Mouse (Mus musculus) mature B cell (primary cell): ENCODE results near the gene Fggy.

ENCODE experiments used
- in situ Hi-C: fragments of 300-500 bp; cut with MboI; formaldehyde crosslinking; loops from 2 replicates; pipeline ENCODE4 v1.14.3; 2019

Gene Fggy

GRCm38 (mm10) chr4:95729142-95729826 is 172.0 kb downstream of the Fggy start:
- in situ Hi-C loops: no loop called here

GRCm38 (mm10) chr4:95731110-95731509 is 173.8 kb downstream of the Fggy start:
- in situ Hi-C loops: no loop called here

GRCm38 (mm10) chr4:95733397-95734249 is 176.3 kb downstream of the Fggy start:
- in situ Hi-C loops: no loop called here

DNA sequence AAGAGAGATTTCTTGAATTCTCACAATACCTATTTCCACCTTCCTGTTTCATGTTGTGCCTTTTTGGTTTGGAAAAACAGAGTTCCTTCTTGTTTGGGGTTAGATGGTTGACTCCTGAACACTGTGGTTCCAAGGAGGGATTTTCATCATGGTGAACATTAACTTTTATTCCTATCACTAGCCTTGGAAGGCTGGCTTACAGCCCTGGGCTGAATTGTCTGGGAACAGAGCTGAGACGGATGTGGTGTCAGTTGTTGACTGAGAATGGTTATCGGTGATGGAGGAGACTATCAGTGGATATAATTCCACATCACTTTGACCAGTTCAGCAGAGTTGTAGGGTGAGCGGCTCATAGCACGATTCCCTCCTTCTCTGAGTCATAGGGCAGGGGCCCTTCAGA is 178.7 kb downstream of the Fggy start:
- in situ Hi-C loops: no loop called here

DNA sequence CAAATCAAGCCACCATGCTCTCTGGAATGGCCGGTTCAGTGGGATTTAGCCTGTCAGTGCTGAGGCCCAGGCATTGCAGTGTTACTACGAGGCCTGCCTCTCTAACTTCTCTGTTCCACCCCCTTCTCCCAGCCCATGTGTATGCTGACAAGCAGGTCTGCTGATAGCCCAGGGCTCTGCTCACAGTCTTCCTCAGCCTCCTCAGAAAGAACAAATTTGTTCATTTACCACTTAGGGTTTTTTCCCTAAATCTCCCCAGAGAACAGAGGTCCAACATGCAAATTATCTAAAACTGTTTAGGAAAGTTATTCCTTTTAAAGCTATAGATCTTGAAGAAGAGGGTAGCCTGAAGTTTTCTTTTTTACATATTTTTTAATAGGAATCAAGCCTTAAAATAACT is 179.4 kb downstream of the Fggy start:
- in situ Hi-C loops: no loop called here

DNA sequence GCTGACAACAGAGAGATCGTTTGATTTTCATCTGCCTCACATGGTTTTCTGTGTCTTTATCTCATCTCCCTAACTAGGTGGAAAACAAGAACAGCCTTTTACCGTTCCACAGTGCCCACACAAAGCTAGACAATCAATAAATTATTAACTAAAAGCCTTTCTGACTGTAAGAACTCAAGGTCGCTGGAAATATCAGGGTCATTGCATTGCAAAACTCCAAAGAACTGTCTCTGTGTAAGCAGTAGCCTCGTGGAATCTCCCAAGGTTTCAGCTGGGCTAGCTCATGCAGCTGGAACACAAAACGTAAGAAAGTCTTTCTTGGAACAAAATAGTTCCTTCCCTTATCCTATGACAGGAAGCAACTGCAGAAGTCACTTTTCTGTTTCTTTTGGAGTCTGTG is 180.9 kb downstream of the Fggy start:
- in situ Hi-C loops: no loop called here

- in situ Hi-C loops: no loop called here
These were observed 181.4 kb downstream of the Fggy start for GRCm38 (mm10) chr4:95738725-95739124.

- in situ Hi-C loops: no loop called here
These were observed 183.9 kb downstream of the Fggy start for GRCm38 (mm10) chr4:95741115-95741734.

GRCm38 (mm10) chr4:95742986-95743385 is 185.7 kb downstream of the Fggy start:
- in situ Hi-C loops: no loop called here

GRCm38 (mm10) chr4:95746954-95747353 is 189.6 kb downstream of the Fggy start:
- in situ Hi-C loops: no loop called here

- in situ Hi-C loops: no loop called here
These were observed 190.3 kb downstream of the Fggy start for GRCm38 (mm10) chr4:95747415-95748202.

GRCm38 (mm10) chr4:95750186-95750585 is 192.9 kb downstream of the Fggy start:
- in situ Hi-C loops: no loop called here

DNA sequence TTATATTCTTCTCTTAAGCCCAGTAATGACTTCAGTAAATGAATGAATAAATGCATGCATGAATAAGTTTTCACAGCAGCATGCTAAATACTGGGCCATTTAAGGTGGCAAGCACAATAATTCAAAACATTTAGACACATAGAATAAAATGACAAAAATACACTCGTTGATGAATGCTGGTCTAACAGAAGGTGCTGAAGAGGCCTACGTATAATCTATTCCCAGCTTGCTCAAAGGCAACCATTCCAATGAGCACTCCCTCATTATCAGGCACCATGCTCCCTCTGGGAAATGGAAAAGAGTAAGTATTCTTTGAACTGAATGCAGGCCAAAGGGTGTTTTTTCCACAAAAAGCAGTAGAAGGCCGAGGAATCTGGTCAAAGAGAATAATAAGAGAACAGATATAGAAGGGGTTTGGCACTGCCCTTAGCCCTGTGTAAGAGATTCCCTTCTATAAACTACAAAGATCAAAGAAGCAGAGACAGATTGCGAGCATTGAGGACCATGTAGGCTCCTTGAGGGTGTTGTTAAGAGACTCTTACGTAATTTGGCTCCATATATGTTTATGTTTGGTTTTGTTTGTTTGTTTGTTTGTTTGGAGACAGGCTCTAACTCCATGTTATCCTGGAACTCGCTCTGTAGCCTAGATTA is 195.4 kb downstream of the Fggy start:
- in situ Hi-C loops: no loop called here

GRCm38 (mm10) chr4:95759027-95759731 is 201.9 kb downstream of the Fggy start:
- in situ Hi-C loops: no loop called here

DNA sequence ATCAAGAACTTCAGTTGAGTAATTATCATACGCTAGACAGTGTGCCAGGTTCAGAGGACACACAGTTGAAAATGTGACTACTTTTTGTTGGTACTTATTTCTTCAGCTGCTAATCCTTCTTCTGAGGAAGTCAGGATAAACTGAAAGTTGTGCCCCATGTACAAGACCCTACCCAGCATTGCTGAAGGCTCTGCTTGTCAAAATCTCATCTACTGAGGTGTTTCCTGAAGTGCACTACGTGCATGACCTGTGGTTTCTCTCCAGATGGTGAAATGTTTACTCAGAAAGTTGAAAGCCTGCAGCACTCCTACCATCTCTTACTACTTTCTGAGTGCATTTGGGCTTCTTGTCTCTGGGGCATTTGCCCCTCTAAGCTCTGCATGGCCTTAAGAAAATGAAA is 208.1 kb downstream of the Fggy start:
- in situ Hi-C loops: no loop called here

GRCm38 (mm10) chr4:95770469-95770868 is 213.2 kb downstream of the Fggy start:
- in situ Hi-C loops: no loop called here

GRCm38 (mm10) chr4:95771542-95771941 is 214.2 kb downstream of the Fggy start:
- in situ Hi-C loops: no loop called here

- in situ Hi-C loops: no loop called here
These were observed 214.6 kb downstream of the Fggy start for GRCm38 (mm10) chr4:95771945-95772344.

GRCm38 (mm10) chr4:95772663-95773062 is 215.4 kb downstream of the Fggy start:
- in situ Hi-C loops: no loop called here

DNA sequence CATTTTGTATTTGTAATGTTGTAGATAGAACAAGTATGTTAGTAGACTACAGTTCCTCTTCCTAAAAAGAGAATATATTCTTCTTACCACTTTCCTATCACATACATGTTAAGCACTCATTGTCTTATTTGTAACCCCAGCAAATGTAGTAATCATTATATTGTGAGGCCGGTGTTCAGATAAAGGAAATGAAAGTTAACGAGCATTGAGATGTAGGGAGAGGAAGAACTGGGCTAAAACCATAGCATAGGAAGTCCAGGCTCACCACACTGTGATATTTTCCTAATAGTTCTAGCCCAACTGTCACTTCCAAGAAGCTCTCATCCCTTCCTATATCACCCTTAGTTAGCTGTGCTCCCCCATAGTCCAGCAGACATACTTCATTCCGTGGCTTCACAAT is 218.3 kb downstream of the Fggy start:
- in situ Hi-C loops: no loop called here

- in situ Hi-C loops: no loop called here
These were observed 220.5 kb downstream of the Fggy start for GRCm38 (mm10) chr4:95777839-95778238.
